Mouse (Mus musculus) urinary bladder, postnatal 25 days (tissue): ENCODE results near the gene Unc50.
A peak's percentile ranks its signal among the peaks of the same experiment; 100 is the strongest.

Experiments
- DNase-seq: peaks from one replicate; pipeline ENCODE4 v3.0.0; 2022; ENCODE audit warnings: low spot score

The Unc50 gene

DNA sequence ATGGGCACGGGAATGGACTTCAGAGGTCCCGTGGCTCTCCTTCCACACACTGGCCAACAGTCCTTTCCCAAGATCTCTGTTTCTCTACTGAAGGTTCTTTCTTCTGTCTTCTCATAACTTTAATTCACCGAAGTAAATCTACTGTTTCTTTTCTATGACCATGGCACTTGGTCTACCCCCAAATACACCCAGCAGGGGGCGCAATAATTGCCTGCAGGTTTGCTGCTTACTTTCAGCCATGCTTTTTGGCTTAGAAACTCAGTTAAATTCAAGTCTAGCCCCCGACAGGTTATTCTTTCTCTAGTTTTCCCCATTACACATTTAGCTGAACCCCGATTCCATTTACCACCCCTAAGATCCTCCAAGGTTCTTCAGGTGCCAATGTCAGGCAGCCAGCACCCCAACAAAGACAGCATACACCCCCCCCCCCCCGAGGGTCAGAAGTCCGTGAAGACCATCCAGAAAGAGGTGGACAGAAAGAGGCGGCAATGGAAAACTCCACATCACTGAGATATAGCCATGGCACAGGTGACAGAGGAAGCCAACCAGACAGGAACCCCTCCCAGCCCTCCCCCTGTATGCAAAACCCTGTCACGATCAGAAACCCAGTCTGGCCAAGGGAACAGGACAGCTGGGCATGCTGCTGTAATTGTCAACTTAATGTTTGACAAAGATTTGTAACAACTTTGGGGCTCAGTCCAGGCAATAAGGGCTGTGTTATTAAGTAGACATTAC lies 18.6 kb downstream of the Unc50 start:
- DNase-seq = peak; percentile 59

DNA sequence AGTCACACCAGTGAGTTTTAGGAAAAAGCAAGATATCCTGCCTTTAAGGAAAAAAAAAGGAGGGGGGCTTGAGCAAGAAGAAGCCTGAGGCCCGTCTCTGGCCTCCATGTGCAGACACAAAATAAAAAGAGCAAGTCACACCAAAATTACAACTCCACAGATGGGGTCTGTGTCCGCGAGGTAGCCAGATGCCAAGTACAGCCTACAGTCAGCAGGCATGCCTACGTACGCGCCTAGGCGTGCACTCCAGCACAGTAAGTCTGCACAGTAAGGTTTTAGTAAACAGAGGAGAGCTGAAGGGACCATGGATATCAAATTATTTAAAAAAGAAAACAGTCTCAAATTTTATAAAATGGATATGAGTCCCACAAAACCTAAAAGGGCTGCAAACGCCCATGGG lies 21.3 kb downstream of the Unc50 start:
- no peak for DNase-seq

DNA sequence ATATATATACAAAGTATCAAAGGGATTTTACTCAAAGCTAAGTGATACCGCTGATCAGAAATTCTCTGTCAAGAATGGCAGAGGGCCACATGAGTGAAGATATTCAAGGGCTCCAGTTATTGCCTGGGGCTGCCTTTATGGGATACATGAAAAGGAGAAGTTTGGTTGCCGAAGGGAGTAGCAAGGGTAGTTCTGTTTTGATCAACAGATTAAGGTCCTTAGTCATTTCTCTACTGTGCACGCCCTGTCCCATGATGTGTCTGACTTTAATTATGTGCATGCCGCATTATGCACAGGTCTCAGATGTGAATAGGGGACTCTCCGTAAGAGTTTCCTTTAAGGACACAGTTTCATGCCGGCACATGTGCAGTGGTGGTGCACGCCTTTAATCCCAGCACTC lies 27.6 kb downstream of the Unc50 start:
- DNase-seq = no peak

DNA sequence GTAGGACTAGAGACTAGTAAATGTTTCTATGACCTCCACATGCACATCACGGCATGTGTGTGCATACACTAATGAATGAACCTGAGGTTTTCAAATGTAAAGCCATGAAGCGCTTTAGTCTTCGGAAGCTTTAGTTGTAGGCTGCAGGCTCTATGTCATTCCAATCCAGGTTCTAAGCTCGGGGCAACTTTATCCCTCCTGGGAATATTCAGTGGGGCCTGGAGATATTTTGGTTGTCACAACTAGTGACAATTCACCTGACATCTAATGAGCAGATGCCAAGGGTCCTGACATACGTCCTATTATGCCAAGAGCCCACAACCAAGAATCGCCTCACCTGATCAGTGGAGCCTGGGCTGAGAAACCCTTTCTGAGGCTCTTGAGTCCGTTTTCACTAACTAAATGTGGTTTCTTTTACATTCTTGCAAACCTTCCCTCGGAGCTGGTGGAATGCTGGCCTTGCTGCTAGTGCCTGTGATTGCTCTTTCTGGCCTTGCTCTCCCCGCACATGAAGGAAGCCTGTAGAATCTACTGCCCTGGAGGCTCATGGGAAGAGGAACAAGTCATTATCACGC lies 35.0 kb downstream of the Unc50 start:
- DNase-seq = no peak

DNA sequence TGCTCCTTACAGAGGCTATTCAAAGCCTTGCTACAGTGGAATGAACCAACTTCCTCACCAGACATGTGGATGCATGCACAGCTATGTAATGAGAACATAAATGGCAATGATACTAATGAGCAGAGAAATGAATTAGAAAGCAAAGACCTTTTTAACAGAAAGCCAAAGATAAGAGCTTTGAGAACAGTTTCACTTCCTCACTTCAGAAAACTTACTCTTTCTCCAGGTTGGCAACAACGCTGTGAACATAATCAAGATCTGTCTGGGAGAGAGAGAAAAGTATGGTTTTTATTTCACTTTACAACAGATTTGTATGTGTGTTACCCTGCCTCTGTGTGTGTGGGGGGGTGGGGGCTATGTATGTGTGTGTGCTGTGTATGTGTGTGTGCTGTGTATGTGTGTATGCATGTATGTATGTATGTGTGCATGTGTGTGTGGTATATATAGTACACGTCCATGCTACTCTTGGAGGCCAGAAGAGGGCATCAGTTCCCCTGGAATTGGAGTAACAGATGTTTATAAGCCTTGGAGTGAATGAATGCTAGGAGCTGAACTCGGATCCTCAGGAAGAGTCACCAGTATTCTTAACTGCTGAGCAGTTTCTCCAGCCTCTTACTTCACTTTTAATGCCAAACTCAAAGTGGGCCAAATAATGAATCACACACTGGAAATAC lies 36.5 kb downstream of the Unc50 start:
- DNase-seq = no peak

DNA sequence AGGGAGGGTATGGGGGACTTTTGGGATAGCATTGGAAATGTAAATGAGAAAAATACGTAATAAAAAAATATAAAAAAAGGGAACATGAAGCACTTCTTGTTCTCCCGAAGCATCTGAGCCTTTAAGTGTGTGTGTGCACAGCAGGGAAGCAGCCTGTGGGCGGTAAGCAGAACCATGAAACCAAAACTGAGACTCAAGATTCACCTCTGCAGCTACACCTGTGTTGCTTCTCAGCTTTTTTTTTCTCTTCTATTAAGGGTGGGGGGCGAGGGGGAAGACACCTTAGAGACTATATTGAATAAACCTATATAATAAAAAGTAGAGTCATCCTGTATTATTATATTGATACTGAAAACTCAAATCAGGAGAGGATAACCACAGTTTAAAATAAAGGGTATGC lies 37.9 kb downstream of the Unc50 start:
- no peak for DNase-seq

DNA sequence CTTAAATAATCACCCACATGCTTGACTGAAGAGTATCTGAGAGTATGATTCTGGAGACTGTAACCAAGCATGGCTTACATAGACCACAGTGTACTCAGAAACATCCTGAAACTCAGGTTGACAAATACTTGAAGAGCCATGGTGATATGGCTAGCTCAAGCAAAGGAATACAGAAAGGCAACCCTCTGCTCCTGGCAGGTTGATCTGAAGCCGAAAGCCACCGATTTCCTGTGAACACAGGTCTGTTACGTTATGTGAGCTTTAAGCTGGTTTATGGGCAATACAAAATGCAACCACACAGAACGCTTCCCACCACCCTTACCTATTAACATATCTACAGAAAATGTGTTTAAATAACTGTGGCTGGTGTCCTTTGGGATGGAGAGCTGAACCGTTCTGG lies 39.1 kb downstream of the Unc50 start:
- DNase-seq = no peak

DNA sequence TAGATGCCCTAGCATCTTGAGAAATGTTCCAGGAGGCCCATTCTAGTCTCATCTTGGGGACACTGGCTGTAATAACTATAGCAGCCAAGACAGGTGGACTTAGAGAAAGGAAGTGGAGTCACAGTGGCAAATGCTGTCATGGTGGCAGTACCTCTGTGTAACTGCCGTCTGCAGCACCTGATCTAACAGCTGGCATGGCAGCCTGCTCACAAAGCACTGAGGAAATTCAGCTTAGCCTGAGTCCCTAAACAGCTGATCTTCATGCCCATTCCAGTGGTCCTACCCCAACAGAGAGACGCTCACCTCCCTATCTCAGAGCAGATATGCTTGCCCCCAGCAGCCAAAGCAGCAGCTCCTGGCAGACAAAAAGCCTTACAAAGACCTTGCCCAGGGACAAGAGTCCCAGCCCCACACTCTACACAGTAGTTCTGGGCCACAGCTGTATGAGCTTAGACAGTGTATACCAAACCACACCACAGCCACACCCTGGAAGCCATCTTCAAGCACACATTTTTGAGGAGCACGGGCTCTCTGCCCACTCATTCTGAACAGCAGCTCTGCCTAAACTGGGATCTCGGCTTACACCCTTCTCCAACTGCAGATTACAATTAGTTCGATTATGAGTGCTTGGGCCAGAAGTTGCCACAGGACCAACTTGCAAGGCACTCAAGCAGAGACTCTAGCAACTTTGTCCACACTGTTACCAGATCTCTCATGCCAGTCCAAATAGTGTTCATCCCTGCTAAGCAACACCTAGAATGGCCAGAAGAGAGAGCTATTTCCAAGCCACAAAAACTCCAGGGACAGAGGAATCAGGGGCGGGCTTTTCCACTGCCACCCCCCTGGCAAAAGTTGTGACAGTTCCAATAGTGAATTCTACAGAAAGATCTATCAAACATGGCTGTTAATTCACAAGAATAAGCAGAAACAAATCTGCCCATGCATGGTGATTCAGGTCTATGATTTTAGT lies 41.5 kb downstream of the Unc50 start:
- DNase-seq = no peak

DNA sequence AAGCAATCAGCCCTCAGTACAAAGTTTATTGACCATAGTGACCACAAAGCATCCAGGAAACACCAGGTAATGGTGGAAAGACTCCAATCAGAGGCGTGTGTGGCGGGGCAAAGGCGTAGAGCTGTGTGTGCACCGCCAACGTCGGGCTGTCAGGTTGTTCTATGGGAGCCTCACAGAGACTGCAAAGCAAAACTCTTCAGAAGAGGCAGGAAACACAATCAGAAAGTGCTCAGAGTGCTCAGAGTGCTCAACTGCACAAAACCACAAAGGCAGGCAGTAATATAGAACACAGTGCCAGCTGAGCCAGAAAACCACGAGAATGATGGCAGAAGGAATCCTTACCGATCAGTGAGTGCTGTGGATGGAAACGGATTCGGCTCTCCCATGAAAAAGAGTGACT lies 43.3 kb downstream of the Unc50 start:
- DNase-seq = no peak

DNA sequence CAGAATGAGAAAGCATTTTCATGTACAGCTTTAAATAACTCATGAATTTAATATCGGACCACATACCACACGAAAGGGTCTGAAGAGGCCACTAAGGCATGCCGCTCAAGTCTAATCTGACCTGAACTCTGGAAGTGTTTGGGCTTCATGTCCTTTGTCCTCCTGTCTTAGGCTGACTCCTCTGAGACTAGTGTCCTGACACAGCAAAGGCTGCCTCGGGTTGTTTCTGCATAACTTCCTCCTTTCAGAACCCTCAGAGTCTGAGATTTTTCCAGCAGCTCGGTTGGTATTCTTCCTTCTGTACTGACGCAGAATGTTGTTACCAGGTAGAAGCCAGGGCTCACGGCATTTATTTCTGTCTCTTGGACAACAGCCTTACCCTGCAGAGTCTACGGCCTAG lies 44.1 kb downstream of the Unc50 start:
- no peak for DNase-seq

DNA sequence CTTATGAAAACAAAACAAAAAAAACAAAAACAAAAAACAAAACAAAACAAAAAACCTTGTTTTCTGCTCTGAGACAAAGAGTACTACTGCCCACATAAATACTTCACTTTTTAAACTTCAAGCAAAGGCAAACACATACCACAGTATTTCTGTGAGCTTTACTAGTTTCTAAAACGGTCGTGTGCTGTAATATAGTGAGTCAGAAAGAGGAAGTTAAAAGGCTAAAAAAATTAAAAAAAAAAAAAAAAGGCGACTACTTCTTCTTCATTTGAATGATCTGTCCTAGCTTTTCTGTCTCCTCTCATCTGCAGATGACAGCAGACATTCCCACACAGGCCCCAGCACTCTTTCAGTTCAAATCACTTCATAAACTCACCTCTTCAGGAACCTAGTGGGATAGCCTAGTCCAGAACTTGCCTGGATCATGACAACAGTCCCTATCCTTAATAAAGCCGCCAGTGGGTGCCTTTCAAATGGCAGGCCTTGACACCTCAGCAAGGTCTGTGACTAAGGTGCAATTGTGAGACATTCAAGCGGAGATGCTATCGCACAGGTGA lies 44.8 kb downstream of the Unc50 start:
- no peak for DNase-seq

DNA sequence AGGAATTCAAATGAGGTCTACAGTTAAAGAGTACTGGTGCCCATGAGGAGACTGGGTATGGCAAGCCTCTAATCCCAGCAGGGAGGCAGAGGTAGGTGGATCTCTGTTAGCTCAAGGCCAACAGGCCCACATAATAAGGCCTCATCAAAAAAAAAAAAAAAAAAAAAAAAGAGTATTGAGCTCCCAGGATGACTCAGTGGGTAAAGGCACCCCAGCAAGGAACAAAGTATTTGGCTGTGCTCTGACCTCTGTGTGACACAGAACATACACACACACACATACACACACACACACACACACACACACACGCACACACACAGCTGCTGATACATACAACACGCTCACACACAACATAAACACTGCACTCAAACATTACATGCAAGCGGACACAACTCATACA lies 45.4 kb downstream of the Unc50 start:
- no peak for DNase-seq

DNA sequence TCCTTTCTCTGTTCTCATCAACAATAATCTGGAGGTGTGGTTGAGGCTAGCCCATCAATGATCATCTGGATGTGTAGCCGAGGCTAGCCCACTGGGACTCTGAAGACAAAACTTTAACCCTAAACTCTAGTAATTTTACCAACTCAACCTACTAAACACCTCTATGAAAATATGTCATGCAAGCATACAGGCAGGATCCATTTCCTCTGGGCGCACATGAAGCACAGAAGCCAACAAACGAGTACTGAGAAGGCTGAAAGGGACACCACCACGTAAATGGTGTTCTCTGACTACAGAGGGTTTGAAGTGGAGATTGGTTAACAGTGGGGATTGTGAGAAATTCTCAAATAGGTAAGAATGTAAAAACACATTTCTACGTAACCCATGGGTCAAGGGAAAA lies 47.3 kb downstream of the Unc50 start:
- no peak for DNase-seq

DNA sequence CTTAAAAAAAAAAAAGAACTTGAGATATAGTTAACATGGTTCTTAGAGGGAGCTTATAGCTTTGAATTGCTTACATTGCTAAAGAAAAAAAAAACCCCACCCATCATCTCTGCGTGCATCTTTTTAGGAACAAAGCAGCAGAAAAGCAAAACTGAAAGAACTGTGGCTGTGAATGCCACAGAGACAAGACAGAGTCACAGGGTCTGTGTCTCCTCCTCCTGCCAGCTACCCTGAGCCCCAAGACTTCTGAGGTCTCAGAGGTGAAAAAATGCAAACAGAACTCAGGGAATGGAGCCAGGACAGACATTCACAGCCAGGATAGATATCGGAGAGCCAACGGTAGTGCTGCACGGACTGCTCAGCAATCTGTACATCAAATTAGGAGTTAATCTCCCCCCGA lies 48.0 kb downstream of the Unc50 start:
- DNase-seq = no peak

DNA sequence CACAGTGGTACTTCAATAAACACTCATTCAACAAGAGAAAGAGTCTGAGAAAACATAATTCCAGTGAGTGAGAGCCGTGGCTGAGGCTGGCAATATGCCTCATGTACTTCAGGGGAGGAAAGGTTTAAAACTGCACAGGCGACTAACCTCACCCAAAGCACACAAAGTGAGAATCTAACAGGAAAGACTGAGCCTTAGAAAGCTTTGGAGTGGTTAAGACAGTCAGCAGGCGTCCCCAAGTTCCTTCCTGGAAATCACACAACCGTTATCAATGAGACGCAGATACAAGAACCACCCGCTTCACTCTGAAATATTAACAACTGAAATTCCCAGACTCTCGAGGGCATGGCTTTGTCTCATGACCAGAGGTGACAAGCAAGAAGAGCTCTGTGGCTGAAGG lies 48.5 kb downstream of the Unc50 start:
- no peak for DNase-seq

DNA sequence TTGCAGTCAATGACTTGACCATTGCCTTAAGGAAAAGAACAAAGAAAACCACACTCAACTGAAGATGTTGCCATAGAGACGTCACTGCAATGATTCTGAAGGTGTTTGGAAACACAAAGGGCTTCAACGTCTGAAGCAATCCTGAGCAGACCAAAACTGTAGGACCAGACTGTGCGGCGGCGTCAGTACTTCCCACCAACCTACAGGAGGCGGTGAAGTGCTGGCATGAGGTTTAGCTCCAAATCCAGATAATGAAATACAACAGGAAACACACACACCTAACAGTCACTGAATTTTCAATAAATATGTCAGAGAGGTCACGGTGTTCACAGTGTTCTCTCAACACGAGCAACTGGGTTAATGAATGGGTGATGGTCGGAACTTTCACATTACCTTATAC lies 49.1 kb downstream of the Unc50 start:
- no peak for DNase-seq

DNA sequence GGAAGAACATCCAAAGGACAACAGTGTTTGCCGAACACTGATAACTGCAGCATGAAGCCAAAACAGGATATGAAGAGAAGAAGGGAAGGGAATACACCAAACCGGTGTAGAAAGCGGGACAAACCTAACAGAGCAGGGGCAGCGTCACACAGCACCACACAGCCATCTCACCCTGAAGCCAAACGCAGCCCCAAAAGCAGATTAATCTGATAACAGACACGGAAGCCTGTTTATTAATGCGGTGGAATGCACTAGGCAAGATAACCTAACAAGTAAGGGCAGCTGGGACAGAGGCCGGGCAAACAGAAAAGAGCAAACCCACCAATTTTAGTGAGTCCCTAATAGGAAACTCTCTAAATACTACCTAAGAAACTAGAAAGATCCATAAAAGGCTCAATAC lies 49.8 kb downstream of the Unc50 start:
- DNase-seq = no peak

DNA sequence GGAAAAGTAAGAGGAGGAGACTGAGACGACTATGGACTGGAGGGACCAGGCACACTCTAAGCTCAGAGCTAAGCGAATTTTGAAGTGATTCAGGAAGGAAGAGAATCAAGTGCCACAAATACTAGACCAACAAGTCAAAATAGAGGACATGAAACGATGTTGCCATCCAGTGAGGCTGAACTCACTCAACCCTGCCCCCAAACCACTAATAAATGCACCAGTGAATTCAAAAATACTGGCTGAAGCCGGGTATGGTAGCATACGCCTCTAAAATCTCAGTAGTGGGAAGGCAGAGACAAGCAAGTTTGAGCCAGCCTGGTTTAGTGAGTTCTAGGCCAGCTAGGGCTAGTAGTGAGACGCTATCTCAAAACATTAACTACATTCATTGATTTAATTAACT lies 50.8 kb downstream of the Unc50 start:
- DNase-seq = no peak

DNA sequence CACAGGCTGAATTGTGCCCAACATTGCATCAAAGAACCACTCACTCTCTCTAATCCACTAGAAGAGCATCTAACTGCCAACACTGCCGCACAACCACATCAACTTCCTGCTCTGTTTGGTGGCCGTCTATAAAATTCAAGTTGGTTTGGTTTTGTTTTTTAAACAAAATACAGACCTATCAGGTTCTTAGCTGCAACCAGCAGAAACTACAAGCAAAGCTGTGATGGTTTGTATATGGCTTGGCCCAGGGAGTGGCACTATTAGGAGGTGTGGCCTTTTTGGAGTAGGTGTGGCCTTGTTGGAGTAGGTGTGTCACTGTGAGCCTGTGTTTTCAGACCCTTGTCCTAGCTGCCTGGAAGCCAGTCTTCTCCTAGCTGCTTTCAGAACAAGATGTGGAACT lies 51.4 kb downstream of the Unc50 start:
- no peak for DNase-seq

DNA sequence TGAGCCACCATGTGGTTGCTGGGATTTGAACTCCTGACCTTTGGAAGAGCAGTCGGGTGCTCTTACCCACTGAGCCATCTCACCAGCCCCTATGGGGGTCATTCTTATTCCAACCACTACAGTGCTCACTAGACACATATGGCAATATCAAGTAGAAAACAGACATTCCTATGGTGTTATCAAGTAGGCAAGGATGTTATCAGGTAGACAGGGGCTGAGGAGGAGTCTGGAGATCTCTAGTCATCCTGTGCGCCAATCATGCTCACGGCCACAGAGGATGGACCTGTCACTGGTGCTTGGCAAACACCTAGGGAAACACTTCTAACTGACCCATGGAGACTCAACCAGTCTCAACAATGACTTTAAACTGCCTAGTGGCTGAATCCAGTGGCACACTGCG lies 54.7 kb downstream of the Unc50 start:
- DNase-seq = no peak

DNA sequence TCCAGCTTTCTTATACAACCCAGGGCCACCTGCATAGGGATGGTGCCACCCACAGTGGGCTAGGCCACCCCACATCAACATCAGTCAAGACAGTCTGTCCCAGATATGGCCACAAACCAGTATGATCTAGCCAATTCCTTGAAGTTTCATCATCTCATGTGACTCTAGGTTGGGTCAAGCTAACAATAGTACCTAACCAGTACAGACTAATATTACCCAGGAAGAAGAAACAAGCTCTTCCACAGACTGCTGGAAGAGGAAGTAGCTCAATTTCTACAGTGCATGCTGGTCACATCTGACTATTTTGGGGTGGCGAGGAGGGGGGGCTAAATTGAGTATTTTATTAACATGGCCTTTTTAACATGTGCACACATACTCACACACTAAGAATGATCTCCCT lies 56.5 kb downstream of the Unc50 start:
- DNase-seq = no peak

DNA sequence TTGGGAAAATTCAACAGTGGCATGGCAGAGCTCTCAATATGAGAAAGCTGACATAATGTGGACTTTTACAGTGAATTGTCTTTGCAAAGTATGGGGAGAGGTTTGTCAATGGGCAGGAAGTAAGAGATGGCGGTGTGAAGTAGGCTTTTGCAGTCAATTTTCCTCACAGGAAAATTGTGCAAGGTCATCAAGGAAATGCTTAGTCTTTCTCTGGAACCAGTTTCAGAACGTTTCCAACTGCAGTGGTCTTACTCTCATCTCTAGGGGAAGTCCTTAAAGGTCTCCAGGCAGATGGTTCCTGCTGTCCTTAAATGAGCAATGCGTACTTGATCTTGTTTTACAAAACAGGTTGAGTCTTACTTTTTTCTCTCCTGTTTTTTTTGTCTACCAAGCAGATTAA lies 57.1 kb downstream of the Unc50 start:
- no peak for DNase-seq
